9 mouse cellular contexts compared by ENCODE assay signal in the genomic region with DNA sequence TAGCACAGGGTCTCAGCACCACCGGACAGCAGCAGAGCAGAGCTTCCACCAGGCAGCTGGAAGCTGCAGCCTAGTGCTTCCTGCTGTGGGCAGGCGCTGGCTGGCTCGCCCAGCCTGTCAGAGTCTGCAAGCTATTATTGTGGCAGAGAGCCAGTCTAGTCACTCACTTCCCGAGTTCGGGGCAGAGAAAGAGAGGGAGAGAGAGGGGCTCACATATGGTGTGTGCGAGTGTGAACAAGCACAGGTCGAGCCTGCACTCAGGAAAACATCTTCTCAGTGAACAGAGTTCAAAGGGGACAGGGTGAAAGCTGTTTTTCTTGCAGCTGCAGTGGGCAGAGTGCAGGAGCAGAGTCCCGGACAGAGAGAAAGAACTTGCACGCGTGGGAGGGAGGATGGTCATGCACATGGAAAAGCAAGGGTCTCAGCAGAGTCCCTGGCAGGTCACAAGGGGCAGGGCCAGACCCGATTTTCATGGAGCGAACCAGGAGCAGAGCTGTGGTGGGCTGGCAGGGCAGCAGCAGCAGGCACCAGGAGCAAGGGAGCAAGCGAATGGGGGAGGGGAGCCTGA. TPM values are rescaled to one million over a fixed set of nuclear protein-coding genes. Genes with fewer than 3 reads are reported as not detected.
DNase-seq lines count a peak whose midpoint lies in the region; ATAC-seq lines count a peak whose summit lies in the region.
"Had no signal": no experiment of that assay in that cellular context is flagged by ENCODE, and none has a peak within 500 bp of the region (broad histone marks: within the 10 kb centered on the region; RNA-seq: fewer than 3 reads in every experiment).

No protein-coding gene starts in this region.

- H3K4me1 ChIP-seq in heart, embryonic 13.5 days, result peaks cover 16% of the 10 kb centered on the region
- H3K4me1 ChIP-seq in embryonic facial prominence, embryonic 15.5 days, result peaks cover 11% of the 10 kb centered on the region
- H3K4me1 ChIP-seq in limb, embryonic 10.5 days, result peaks cover 13% of the 10 kb centered on the region
- 0 out of 2 replicates have a peak, but pooled peaks cover 5% of the 10 kb centered on the region for H3K4me1 ChIP-seq in neural tube, embryonic 11.5 days (ENCODE audit: control insufficient read depth, insufficient read depth, low read length)

- WGBS in heart, embryonic 13.5 days, result 9% methylated on average over 13 of the region's 13 CpGs
- 7% methylated on average over 13 of the region's 13 CpGs for WGBS in embryonic facial prominence, embryonic 15.5 days
- 5% methylated on average over 13 of the region's 13 CpGs for WGBS in limb, embryonic 10.5 days
- WGBS in neural tube, embryonic 11.5 days, result 3% methylated on average over 13 of the region's 13 CpGs

- DNase-seq in heart, postnatal 25 days (ENCODE audit: low spot score), result no peak
- DNase-seq in limb, embryonic 10.5 days (ENCODE audit: low spot score), result peak; percentile 60
- peak; percentile 40 for DNase-seq in neural tube, embryonic 11.5 days (ENCODE audit: low spot score)
- no peak for DNase-seq in layer of hippocampus, adult 18-20 months (ENCODE audit: low spot score in 2 of 2)
- DNase-seq in urinary bladder, postnatal 10 days (ENCODE audit: low spot score), result no peak

- H3K27me3 ChIP-seq in heart, embryonic 13.5 days (replicated peaks), result 0 out of 2 replicates have a peak, but pooled peaks cover 4% of the 10 kb centered on the region
- H3K27me3 ChIP-seq in embryonic facial prominence, embryonic 15.5 days, result no peaks in the 10 kb centered on the region
- no peaks in the 10 kb centered on the region for H3K27me3 ChIP-seq in limb, embryonic 10.5 days (ENCODE audit: low read depth, poor library complexity, severe bottlenecking)
- no peaks in the 10 kb centered on the region for H3K27me3 ChIP-seq in neural tube, embryonic 11.5 days (ENCODE audit: control insufficient read depth, insufficient read depth, low read length)
- H3K27me3 ChIP-seq: Patski had no signal

- H3K27ac ChIP-seq in heart, embryonic 13.5 days (replicated peaks), result peak overlapping the region; percentile 30; the same call in 1 of the 2 replicates
- H3K27ac ChIP-seq in embryonic facial prominence, embryonic 15.5 days (replicated peaks), result peak overlapping the region; percentile 22; the same call in 1 of the 2 replicates
- H3K27ac ChIP-seq in limb, embryonic 10.5 days, result peak overlapping the region; percentile 80
- no peak overlapping the region for H3K27ac ChIP-seq in neural tube, embryonic 11.5 days (ENCODE audit: low read depth, low read length)

- H3K9me3 ChIP-seq in heart, embryonic 13.5 days, result no peaks in the 10 kb centered on the region
- H3K9me3 ChIP-seq in embryonic facial prominence, embryonic 15.5 days (replicated peaks), result no peaks in the 10 kb centered on the region
- H3K9me3 ChIP-seq in limb, embryonic 10.5 days (replicated peaks), result no peaks in the 10 kb centered on the region
- H3K9me3 ChIP-seq in neural tube, embryonic 11.5 days (ENCODE audit: control insufficient read depth, low read length), result no peaks in the 10 kb centered on the region

- ATAC-seq in heart, embryonic 13.5 days (ENCODE audit: extremely low read depth, insufficient number of reproducible peaks, low FRiP score, low TSS enrichment), result peak; percentile 37; the same call in 1 of the 2 replicates
- ATAC-seq in embryonic facial prominence, embryonic 15.5 days (ENCODE audit: insufficient number of reproducible peaks, low FRiP score, low TSS enrichment, low read depth), result peak; percentile 54
- peak; percentile 38; the same call in 1 of the 2 replicates for ATAC-seq in neural tube, embryonic 11.5 days (ENCODE audit: insufficient read depth, low FRiP score, low TSS enrichment)
- ATAC-seq in activated CD4-positive, CD25-positive, alpha-beta regulatory T cell, adult 4 months, result no peak
- ATAC-seq: Patski had no signal

- H3K9ac ChIP-seq in heart, embryonic 13.5 days, result peak overlapping the region; percentile 59
- H3K9ac ChIP-seq in embryonic facial prominence, embryonic 15.5 days, result 0 out of 2 replicates have a peak overlapping the region, but pooled peaks have one; percentile 9
- peak overlapping the region; percentile 37 for H3K9ac ChIP-seq in neural tube, embryonic 11.5 days (ENCODE audit: low read length)

- intact Hi-C loops in heart, postnatal 25 days (cut with DNase I), result no loop called here

- peak overlapping the region; percentile 29 for H3K4me3 ChIP-seq in heart, embryonic 13.5 days
- 0 out of 2 replicates have a peak overlapping the region, but pooled peaks have one; percentile 12 for H3K4me3 ChIP-seq in embryonic facial prominence, embryonic 15.5 days (replicated peaks)
- H3K4me3 ChIP-seq in limb, embryonic 10.5 days, result peak overlapping the region; percentile 34
- no peak overlapping the region for H3K4me3 ChIP-seq in neural tube, embryonic 11.5 days (ENCODE audit: low read depth, low read length)

- H3K36me3 ChIP-seq in heart, embryonic 13.5 days, result no peaks in the 10 kb centered on the region
- H3K36me3 ChIP-seq in embryonic facial prominence, embryonic 15.5 days, result no peaks in the 10 kb centered on the region
- H3K36me3 ChIP-seq in limb, embryonic 10.5 days, result no peaks in the 10 kb centered on the region
- H3K36me3 ChIP-seq in neural tube, embryonic 11.5 days (ENCODE audit: control insufficient read depth, insufficient read depth, low read length), result no peaks in the 10 kb centered on the region

- peak overlapping the region; percentile 62 for H3K4me2 ChIP-seq in heart, embryonic 13.5 days
- peak overlapping the region; percentile 31 for H3K4me2 ChIP-seq in embryonic facial prominence, embryonic 15.5 days (replicated peaks)
- peak overlapping the region; percentile 11 for H3K4me2 ChIP-seq in neural tube, embryonic 11.5 days (ENCODE audit: low read depth)

RNA-seq across cellular contexts. Expression of a gene that starts 31.0 kb away (rescaled TPM):
- polyA plus RNA-seq in heart, embryonic 13.5 days (2015; fragmentation: Nextera tagmentation; extraction: Ambion mirVana), result 21.2 and 22.2 TPM in 2 replicates
- total RNA-seq in heart, postnatal 25 days (2021), result 1 to 10 TPM; 5.2 to 5.7 TPM
- 37.9 and 39.3 TPM in 2 replicates for polyA plus RNA-seq in embryonic facial prominence, embryonic 15.5 days (2015; fragmentation: Nextera tagmentation; extraction: Ambion mirVana)
- polyA plus RNA-seq in limb, embryonic 10.5 days (2016; fragmentation: Nextera tagmentation; extraction: Ambion mirVana), result 20.1 and 26.6 TPM in 2 replicates
- 46.5 and 47.9 TPM in 2 replicates for polyA plus RNA-seq in neural tube, embryonic 11.5 days (2014; fragmentation: Nextera tagmentation; extraction: Ambion mirVana)
- total RNA-seq in layer of hippocampus, adult 18-20 months (2021), result 10 to 100 TPM; 36.4 to 36.8 TPM
- 10 to 100 TPM in 1 of 2 experiments, 1 to 10 TPM in 1; 9.6 to 10.4 TPM for polyA plus RNA-seq in activated CD4-positive, CD25-positive, alpha-beta regulatory T cell, adult 4 months (2017; shearing (Covaris generic))

Comparison
In these comparisons a context has a peak if more than half of its experiments do, and no peak if none do; other contexts are left out.
1. H3K4me2 ChIP-seq: peak in every context shown above with its lines; median percentile 62 in heart, embryonic 13.5 days; 31 in embryonic facial prominence, embryonic 15.5 days; 11 in neural tube, embryonic 11.5 days.
2. H3K9ac ChIP-seq: peak in every context shown above with its lines; median percentile 59 in heart, embryonic 13.5 days; 37 in neural tube, embryonic 11.5 days; 9 in embryonic facial prominence, embryonic 15.5 days.
3. DNase-seq: peak in limb, embryonic 10.5 days (single experiment) and neural tube, embryonic 11.5 days (single experiment); none in heart, postnatal 25 days (single experiment), layer of hippocampus, adult 18-20 months (0 of 2) and urinary bladder, postnatal 10 days (single experiment).